Mouse (Mus musculus) midbrain, embryonic 11.5 days (tissue): ENCODE data around the gene Zfp384. TPM values are rescaled to one million over a fixed set of nuclear protein-coding genes. Genes with fewer than 3 reads are reported as not detected.

Experiments used
- ATAC-seq: fragments of 200-750 bp; cut with Nextera tagmentation; 2 replicates; pipeline ENCODE4 v1.8.0; 2017; ENCODE audit warnings: moderate TSS enrichment, moderate library complexity; ENCODE audit not compliant: low FRiP score
- DNase-seq: peaks from one replicate; pipeline ENCODE4 v3.0.0; 2015; ENCODE audit warnings: low spot score; ENCODE audit errors: missing footprints
- H3K27ac ChIP-seq: fragments of 300-500 bp; sonication (generic); 2 replicates; pipeline ENCODE4 v1.5.1; 2014; ENCODE audit warnings: low read depth, low read length
- H3K27me3 ChIP-seq: fragments of 300-500 bp; sonication (generic); 2 replicates; pipeline ENCODE4 v1.6.1; 2014; ENCODE audit warnings: mild to moderate bottlenecking, low read length, moderate library complexity, mixed read lengths; ENCODE audit not compliant: control insufficient read depth, insufficient read depth
- H3K36me3 ChIP-seq: fragments of 300-500 bp; sonication (generic); 2 replicates; pipeline ENCODE4 v1.6.1; 2014; ENCODE audit warnings: mild to moderate bottlenecking, low read length, moderate library complexity, mixed read lengths; ENCODE audit not compliant: control insufficient read depth, insufficient read depth
- H3K4me1 ChIP-seq: fragments of 300-500 bp; sonication (generic); 2 replicates; pipeline ENCODE4 v1.6.1; 2014; ENCODE audit warnings: low read length; ENCODE audit not compliant: control insufficient read depth, insufficient read depth
- H3K4me2 ChIP-seq: fragments of 300-500 bp; sonication (generic); 2 replicates; pipeline ENCODE4 v1.6.1; 2014; ENCODE audit warnings: mild to moderate bottlenecking, moderate library complexity
- H3K4me3 ChIP-seq: fragments of 300-500 bp; sonication (generic); 2 replicates; pipeline ENCODE4 v1.5.1; 2014; ENCODE audit warnings: low read depth, low read length
- H3K9ac ChIP-seq: fragments of 300-500 bp; sonication (generic); 2 replicates; pipeline ENCODE4 v1.6.1; 2014; ENCODE audit warnings: low read length
- H3K9me3 ChIP-seq: fragments of 300-500 bp; sonication (generic); 2 replicates; pipeline ENCODE4 v1.6.1; 2016; ENCODE audit warnings: low read length; ENCODE audit not compliant: control insufficient read depth
- WGBS: fragments of 180-500 bp; shearing (Covaris S2); extraction: QIAGEN DNeasy Blood & Tissue Kit; methylation state at CpG from one replicate; pipeline ENCODE4 v1.1.7; 2014; 5-methylcytosine and 5-hydroxymethylcytosine counted together
- polyA plus RNA-seq: library from polyadenylated mRNA; unstranded; fragments of >200 nt; fragmentation: Nextera tagmentation; extraction: Ambion mirVana; gene quantifications from 2 replicates; pipeline ENCODE4 v1.2.1, GENCODE M21; 2014

The Zfp384 gene
- 9.3 and 9.9 TPM in 2 replicates for polyA plus RNA-seq

DNA sequence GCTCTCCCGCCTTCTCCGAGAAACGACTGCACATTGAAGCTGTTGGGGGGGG lies at the start of gene Zfp384:
TSS of gene Zfp384 (plus strand) at position 17 of the 52 bp plus-strand sequence.
- peak within 1 kb of the TSS; percentile 67 for H3K4me2 ChIP-seq
- no peaks in the 10 kb centered on the region for H3K9me3 ChIP-seq
- ATAC-seq: no peak
- 0% methylated on average over 2 of the region's 3 CpGs for WGBS
- 0 out of 2 replicates have a peak, but pooled peaks cover 2% of the 10 kb centered on the region for H3K36me3 ChIP-seq
- peaks cover 4% of the 10 kb centered on the region for H3K4me1 ChIP-seq
- peak within 1 kb of the TSS; percentile 92 for H3K27ac ChIP-seq
- no peak for DNase-seq
- H3K9ac ChIP-seq: peak within 1 kb of the TSS; percentile 94
- no peaks in the 10 kb centered on the region for H3K27me3 ChIP-seq
- H3K4me3 ChIP-seq: peak within 1 kb of the TSS; percentile 93

DNA sequence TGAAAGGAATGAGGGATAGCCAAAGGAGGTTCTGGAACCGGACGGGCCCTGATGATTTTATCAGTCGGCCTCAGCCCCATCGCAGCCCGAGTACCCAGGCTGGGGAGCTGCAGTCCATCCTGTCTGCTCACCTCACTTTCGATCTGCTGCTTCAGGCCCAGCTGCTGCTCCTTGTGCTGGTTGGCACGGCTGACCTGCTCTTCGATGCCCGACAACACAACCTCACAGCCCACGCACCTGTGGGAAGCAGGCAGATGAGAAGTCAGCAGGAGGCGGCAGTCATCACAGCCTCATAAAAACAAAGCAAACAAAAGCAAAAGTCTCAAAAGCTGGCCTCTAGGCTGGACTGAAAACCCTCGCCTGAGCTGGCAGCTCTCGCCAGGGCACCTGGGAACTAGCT lies 49.0 kb upstream of the Zfp384 start:
- no peaks in the 10 kb centered on the region for H3K27me3 ChIP-seq
- no peaks in the 10 kb centered on the region for H3K9me3 ChIP-seq
- no peak overlapping the region for H3K9ac ChIP-seq
- peaks cover 15% of the 10 kb centered on the region for H3K36me3 ChIP-seq
- DNase-seq (no peak), ATAC-seq (no peak)
- peaks cover 8% of the 10 kb centered on the region for H3K4me1 ChIP-seq
- no peak overlapping the region for H3K4me3 ChIP-seq
- 93% methylated on average over 13 of the region's 13 CpGs for WGBS
- H3K27ac ChIP-seq: no peak overlapping the region
- no peak overlapping the region for H3K4me2 ChIP-seq

DNA sequence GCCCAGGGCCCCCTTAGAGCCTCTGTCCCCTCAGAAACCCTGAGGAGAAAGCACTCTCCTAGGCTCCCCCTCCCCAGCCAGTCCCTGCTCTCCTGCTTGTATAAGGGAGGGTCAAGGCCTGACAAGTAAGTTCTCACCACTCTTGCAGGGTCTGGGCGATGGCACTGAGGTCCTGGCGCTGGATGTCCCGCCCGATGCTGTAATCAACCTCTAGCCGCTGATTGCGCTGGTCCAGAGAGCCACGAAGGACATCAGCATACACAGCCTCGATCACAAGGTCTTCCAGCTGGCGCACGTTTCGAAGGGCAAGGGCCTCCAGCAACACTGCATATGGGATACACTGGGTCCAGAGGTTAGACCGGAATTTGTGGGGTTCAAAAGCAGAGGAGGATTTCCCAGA lies 47.9 kb upstream of the Zfp384 start:
- DNase-seq (no peak), ATAC-seq (no peak)
- Histone ChIP-seq H3K4me2 (no peak overlapping the region), H3K4me3 (no peak overlapping the region), H3K36me3 (peaks cover 15% of the 10 kb centered on the region), H3K9ac (no peak overlapping the region), H3K27me3 (no peaks in the 10 kb centered on the region), H3K27ac (no peak overlapping the region), H3K9me3 (no peaks in the 10 kb centered on the region), H3K4me1 (peaks cover 9% of the 10 kb centered on the region)
- 94% methylated on average over 12 of the region's 12 CpGs for WGBS

DNA sequence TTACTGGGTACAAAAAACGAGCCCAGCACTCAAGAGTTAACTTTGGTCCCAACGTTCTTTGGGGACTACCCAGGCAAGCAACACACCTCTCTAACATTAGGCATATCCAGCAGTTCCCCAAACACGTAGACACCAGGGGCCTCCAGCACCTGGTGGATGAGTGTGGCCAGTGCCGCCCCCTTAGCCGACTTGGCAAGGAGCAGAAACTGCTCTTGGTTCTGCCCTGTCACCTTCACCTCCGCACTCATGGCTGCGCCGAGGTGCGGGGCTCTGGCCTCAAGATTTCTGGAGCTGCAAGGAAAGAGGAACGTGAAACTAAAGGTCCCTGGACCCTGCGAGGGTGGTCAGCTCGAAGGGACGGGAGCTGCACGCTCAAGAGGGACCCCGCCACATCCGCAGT lies 44.3 kb upstream of the Zfp384 start:
- Histone ChIP-seq H3K4me3 (peak overlapping the region; percentile 84), H3K36me3 (peaks cover 7% of the 10 kb centered on the region; the same call in 1 of the 2 replicates), H3K27ac (no peak overlapping the region), H3K4me2 (peak overlapping the region; percentile 91), H3K27me3 (no peaks in the 10 kb centered on the region), H3K9me3 (peaks cover 2% of the 10 kb centered on the region; the same call in 1 of the 2 replicates), H3K9ac (peak overlapping the region; percentile 96), H3K4me1 (peaks cover 10% of the 10 kb centered on the region)
- 45% methylated on average over 16 of the region's 16 CpGs for WGBS
- ATAC-seq (peak; percentile 22), DNase-seq (no peak)

DNA sequence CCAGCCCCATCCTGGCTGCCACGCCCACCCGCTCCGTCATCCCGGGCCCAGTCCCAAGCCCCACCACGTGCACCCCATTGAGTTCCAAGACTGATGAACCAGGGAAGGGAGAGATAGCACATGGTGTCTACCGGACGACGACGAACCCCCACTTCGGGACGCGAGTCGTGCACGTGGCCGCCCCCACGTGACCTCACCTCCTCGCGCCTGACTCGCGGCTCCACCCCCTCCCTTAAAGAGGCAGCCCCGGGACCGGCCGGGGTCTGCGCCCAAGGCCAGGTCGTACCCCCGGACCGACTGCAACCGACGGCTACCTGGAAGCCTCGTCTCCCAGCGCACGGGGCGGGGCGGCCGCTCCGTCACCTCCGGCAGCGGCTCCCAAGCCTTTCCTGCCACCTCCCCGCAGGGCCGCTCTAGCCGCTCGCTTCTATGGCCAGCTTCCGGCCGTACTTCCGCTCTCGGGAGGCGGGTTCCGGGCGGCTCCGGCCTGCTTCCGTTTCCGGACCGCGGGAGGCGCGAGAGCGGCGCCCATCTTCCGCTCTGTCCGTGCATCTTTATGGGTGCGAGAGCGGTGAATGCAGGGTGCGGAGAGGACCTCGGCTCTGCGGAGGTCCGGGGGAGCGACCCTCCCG lies 43.7 kb upstream of the Zfp384 start, which contains the start of gene Cops7a:
TSS of gene Cops7a (minus strand) at position 451 of the 632 bp plus-strand sequence.
- WGBS: under 1% methylated on average over 66 of the region's 68 CpGs
- peaks cover 2% of the 10 kb centered on the region; the same call in 1 of the 2 replicates for H3K9me3 ChIP-seq
- H3K27me3 ChIP-seq: no peaks in the 10 kb centered on the region
- H3K9ac ChIP-seq: peak within 1 kb of the TSS; percentile 96
- peak within 1 kb of the TSS; percentile 91 for H3K4me2 ChIP-seq
- peak; percentile 96 for ATAC-seq
- H3K4me1 ChIP-seq: peaks cover 10% of the 10 kb centered on the region
- H3K36me3 ChIP-seq: peaks cover 5% of the 10 kb centered on the region; the same call in 1 of the 2 replicates
- peak within 1 kb of the TSS; percentile 84 for H3K4me3 ChIP-seq
- H3K27ac ChIP-seq: peak within 1 kb of the TSS; percentile 75
- peak; percentile 99 for DNase-seq

DNA sequence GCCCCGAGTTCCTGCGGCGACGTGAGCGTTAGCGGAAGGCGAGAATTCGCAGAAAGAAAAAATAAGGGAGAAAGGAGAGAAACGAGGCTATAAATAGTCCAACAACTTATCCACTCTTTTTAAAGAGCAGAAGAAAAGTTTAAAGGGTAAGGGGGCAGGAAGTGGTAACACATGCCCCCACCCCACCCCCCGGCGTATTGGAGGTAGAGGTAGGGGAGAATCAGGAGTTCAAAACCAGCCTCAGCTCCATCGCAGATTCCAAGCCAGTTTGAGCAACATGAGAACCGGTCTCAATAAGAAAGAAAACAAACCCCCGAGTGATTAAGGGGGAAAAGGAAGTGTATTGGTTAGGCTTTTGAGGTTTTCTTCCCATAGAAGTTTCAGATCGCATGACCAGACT lies 43.2 kb upstream of the Zfp384 start:
- no peak for DNase-seq
- WGBS: 13% methylated on average over 15 of the region's 15 CpGs
- ATAC-seq: no peak

DNA sequence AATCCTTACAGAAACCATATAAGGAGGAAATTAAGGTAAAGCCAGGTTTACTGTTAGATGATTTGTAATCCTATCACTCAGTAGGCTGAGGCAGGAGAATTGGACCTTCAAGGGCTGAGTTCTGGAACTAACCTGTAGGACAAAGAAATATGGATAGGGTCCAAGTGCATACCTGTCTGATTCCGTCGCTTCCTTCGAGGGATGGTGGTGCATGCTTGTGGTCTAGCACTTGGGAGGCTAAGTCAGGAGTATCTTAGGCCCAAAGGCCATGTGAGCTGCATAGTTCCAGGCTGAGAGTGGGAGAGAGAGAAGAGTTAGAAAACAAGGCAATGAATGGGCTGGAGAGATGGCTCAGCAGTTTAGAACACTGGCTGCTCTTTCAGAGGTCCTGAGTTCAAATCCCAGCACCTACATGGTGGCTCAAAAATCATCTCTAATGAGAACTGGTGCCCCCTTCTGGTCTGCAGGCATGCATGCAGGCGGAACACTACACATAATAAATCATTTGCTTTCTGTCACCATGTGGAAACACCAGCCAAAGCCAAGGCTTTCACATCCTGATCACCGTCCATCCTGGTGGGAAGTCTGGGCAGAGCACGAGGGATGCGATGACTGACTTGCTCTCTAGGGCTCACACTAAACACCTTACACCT lies 42.4 kb upstream of the Zfp384 start:
- Histone ChIP-seq H3K27ac (no peak overlapping the region), H3K36me3 (peaks cover 2% of the 10 kb centered on the region; the same call in 1 of the 2 replicates), H3K4me2 (peak overlapping the region; percentile 91; the same call in 1 of the 2 replicates), H3K9me3 (peaks cover 2% of the 10 kb centered on the region; the same call in 1 of the 2 replicates), H3K27me3 (no peaks in the 10 kb centered on the region), H3K4me3 (no peak overlapping the region), H3K9ac (no peak overlapping the region), H3K4me1 (peaks cover 10% of the 10 kb centered on the region)
- 96% methylated on average over 7 of the region's 7 CpGs for WGBS
- DNase-seq (peak; percentile 86), ATAC-seq (no peak)

More for the DNA sequence above, 43.2 kb upstream of the Zfp384 start:
- Histone ChIP-seq H3K27me3 (no peaks in the 10 kb centered on the region), H3K36me3 (peaks cover 5% of the 10 kb centered on the region; the same call in 1 of the 2 replicates), H3K27ac (peak overlapping the region; percentile 75), H3K9ac (peak overlapping the region; percentile 96), H3K4me3 (peak overlapping the region; percentile 84), H3K4me1 (peaks cover 10% of the 10 kb centered on the region), H3K9me3 (peaks cover 2% of the 10 kb centered on the region; the same call in 1 of the 2 replicates), H3K4me2 (peak overlapping the region; percentile 91)

DNA sequence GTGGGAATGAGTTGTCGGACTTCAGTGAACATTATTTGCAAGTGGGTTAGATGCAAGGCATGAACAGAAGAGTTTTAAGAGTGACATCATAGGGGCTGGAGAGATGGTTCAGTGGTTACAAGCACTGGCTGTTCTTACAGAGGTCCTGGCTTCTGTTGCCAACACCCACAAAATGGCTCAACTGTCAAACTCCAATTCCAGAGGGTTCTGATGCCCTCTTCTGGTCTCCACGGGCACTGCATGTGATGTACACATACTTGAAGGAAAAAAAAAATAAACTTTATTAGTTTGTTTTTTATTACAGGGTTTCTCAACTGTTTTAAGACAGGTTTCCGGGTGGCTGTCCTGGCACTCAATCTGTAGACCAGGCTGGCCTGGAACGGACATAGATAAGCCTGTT lies 41.2 kb upstream of the Zfp384 start:
- WGBS: 57% methylated on average over 4 of the region's 4 CpGs
- ATAC-seq (no peak), DNase-seq (peak; percentile 85)
- peaks cover 2% of the 10 kb centered on the region; the same call in 1 of the 2 replicates for H3K9me3 ChIP-seq
- peaks cover 10% of the 10 kb centered on the region for H3K4me1 ChIP-seq
- no peaks in the 10 kb centered on the region for H3K27me3 ChIP-seq
- no peak overlapping the region for H3K4me3 ChIP-seq
- no peak overlapping the region for H3K9ac ChIP-seq
- no peak overlapping the region for H3K4me2 ChIP-seq
- H3K27ac ChIP-seq: no peak overlapping the region
- no peaks in the 10 kb centered on the region for H3K36me3 ChIP-seq

DNA sequence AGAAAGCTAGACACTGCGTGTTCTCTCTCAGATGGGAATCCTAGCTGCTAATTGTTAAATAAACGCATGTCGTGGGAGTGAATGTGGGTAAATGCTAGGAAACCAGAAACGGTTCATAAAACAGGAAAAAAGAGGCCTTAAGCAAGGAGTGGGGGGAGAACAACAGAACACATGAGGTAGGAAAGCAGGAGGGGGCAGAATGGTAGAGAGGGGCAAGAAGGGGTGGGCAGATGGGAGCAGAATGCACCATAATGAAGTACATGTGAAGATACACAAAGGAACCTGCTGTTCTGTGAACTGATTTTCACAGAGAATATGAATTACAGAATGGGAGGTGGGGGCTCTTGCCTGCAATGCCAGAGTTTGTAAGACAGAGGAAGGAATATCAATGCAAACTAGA lies 16.7 kb upstream of the Zfp384 start:
- Histone ChIP-seq H3K9me3 (0 out of 2 replicates have a peak, but pooled peaks cover 3% of the 10 kb centered on the region), H3K4me2 (no peak overlapping the region), H3K9ac (no peak overlapping the region), H3K4me3 (no peak overlapping the region), H3K27me3 (peaks cover 27% of the 10 kb centered on the region), H3K4me1 (no peaks in the 10 kb centered on the region; the same call in 1 of the 2 replicates), H3K27ac (no peak overlapping the region), H3K36me3 (no peaks in the 10 kb centered on the region)
- WGBS: 83% methylated on average over 4 of the region's 4 CpGs
- DNase-seq: no peak
- no peak for ATAC-seq
